Mouse (Mus musculus): ENCODE data around the gene Son.

Gene Son

GRCm38 (mm10) chr16:91688023-91688618 lies 40.8 kb downstream of the Son start:
- in situ Hi-C loops (cut with MboI), result no loop called here

- in situ Hi-C loops (cut with MboI), result no loop called here
Observed at GRCm38 (mm10) chr16:91688619-91689334, 41.5 kb downstream of the Son start, which contains the start of gene Donson. Gene Donson (minus strand): TSS chr16:91688770.

- in situ Hi-C loops (cut with MboI), result no loop called here
Observed at GRCm38 (mm10) chr16:91689791-91690190, 42.5 kb downstream of the Son start.

- in situ Hi-C loops (cut with MboI), result no loop called here
Observed at GRCm38 (mm10) chr16:91694455-91695084, 47.3 kb downstream of the Son start.

GRCm38 (mm10) chr16:91695108-91695755 lies 47.9 kb downstream of the Son start:
- in situ Hi-C loops (cut with MboI), result no loop called here

GRCm38 (mm10) chr16:91698995-91699394 lies 51.7 kb downstream of the Son start:
- in situ Hi-C loops (cut with MboI), result no loop called here

- in situ Hi-C loops (cut with MboI), result no loop called here
Observed at GRCm38 (mm10) chr16:91701908-91702307, 54.6 kb downstream of the Son start.

GRCm38 (mm10) chr16:91702771-91703188 lies 55.5 kb downstream of the Son start:
- in situ Hi-C loops (cut with MboI), result no loop called here

GRCm38 (mm10) chr16:91704603-91705340 lies 57.5 kb downstream of the Son start:
- in situ Hi-C loops (cut with MboI), result no loop called here

- in situ Hi-C loops (cut with MboI), result no loop called here
Observed at GRCm38 (mm10) chr16:91710241-91710640, 62.9 kb downstream of the Son start.

- in situ Hi-C loops (cut with MboI), result no loop called here
Observed at GRCm38 (mm10) chr16:91716927-91717349, 69.6 kb downstream of the Son start.

- in situ Hi-C loops (cut with MboI), result no loop called here
Observed at GRCm38 (mm10) chr16:91717399-91717798, 70.1 kb downstream of the Son start.

GRCm38 (mm10) chr16:91724247-91724646 lies 76.9 kb downstream of the Son start:
- in situ Hi-C loops (cut with MboI), result loop anchor here (10.0 kb wide), 1 partner anchor 191 kb away; no protein-coding TSS in a partner anchor

- in situ Hi-C loops (cut with MboI), result loop anchor here (10.0 kb wide), 1 partner anchor 187 kb away; no protein-coding TSS in a partner anchor
Observed at GRCm38 (mm10) chr16:91727433-91727832, 80.1 kb downstream of the Son start.

- in situ Hi-C loops (cut with MboI), result loop anchor here (10.0 kb wide), 1 partner anchor 186 kb away; no protein-coding TSS in a partner anchor
Observed at GRCm38 (mm10) chr16:91728123-91729065, 81.1 kb downstream of the Son start, which contains the start of gene Cryzl1. Gene Cryzl1 (minus strand): TSS chr16:91728975.
